14 mouse cellular contexts compared by ENCODE assay signal in the genomic region with DNA sequence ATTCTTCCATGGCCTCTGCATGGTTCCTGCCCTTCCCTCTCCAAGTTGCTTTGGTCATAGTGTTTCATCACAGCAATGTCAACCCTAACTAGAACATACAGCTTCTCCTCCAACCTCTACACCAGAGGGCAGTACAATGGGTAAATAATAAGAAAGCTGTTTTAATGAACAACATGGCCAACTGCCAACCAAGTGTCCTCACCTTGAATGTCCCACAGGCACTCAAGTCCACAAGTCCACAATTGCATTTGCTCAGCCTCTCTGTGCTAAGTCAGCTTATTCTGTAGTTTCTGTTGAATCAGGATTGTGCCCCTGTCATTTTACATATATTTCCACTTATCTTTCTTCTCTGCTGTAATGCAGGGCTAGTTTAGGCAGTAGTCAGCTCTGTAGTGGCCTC.
"Had no signal": no experiment of that assay in that cellular context is flagged by ENCODE, and none has a peak within 500 bp of the region (broad histone marks: within the 10 kb centered on the region; RNA-seq: fewer than 3 reads in every experiment).

No protein-coding gene starts in this region.

- H3K4me3 ChIP-seq: limb, embryonic 12.5 days; liver, embryonic 15.5 days; midbrain, embryonic 15.5 days; neural tube, embryonic 15.5 days had no signal

- H3K27ac ChIP-seq: hindbrain, postnatal 0 days; limb, embryonic 12.5 days; liver, embryonic 15.5 days; midbrain, embryonic 15.5 days; neural tube, embryonic 15.5 days had no signal

- H3K36me3 ChIP-seq: liver, embryonic 15.5 days; midbrain, embryonic 15.5 days; neural tube, embryonic 15.5 days had no signal

- H3K9me3 ChIP-seq: liver, embryonic 15.5 days; midbrain, embryonic 15.5 days; neural tube, embryonic 15.5 days had no signal

- DNase-seq: layer of hippocampus, adult 9-11 months; liver; lung, adult 2 months; lung, postnatal 36 days; right cerebral cortex, adult 18-20 months; right cerebral cortex, postnatal 25 days; thymus, postnatal 36 days had no signal

- H3K4me2 ChIP-seq: limb, embryonic 12.5 days; liver, embryonic 15.5 days; midbrain, embryonic 15.5 days; neural tube, embryonic 15.5 days had no signal

- H3K4me1 ChIP-seq: limb, embryonic 12.5 days; liver, embryonic 15.5 days had no signal

- H3K27me3 ChIP-seq: limb, embryonic 12.5 days; liver, embryonic 15.5 days; midbrain, embryonic 15.5 days; neural tube, embryonic 15.5 days had no signal

- ATAC-seq: hindbrain, postnatal 0 days; intestine, embryonic 16.5 days; lung, postnatal 0 days; midbrain, embryonic 15.5 days had no signal

- H3K9ac ChIP-seq: limb, embryonic 12.5 days; liver, embryonic 15.5 days; midbrain, embryonic 15.5 days; neural tube, embryonic 15.5 days had no signal
